Mouse (Mus musculus) MEL-GATA-1-ER (cell line): Measurements from ENCODE around the gene Mertk.
A peak's percentile ranks its signal among the peaks of the same experiment; 100 is the strongest.

Experiments
- DNase-seq: peaks from one replicate; pipeline ENCODE4 v3.0.0-alpha.2; 2012; ENCODE audit warnings: low read depth; ENCODE audit errors: extremely low read depth

Mertk gene

DNA sequence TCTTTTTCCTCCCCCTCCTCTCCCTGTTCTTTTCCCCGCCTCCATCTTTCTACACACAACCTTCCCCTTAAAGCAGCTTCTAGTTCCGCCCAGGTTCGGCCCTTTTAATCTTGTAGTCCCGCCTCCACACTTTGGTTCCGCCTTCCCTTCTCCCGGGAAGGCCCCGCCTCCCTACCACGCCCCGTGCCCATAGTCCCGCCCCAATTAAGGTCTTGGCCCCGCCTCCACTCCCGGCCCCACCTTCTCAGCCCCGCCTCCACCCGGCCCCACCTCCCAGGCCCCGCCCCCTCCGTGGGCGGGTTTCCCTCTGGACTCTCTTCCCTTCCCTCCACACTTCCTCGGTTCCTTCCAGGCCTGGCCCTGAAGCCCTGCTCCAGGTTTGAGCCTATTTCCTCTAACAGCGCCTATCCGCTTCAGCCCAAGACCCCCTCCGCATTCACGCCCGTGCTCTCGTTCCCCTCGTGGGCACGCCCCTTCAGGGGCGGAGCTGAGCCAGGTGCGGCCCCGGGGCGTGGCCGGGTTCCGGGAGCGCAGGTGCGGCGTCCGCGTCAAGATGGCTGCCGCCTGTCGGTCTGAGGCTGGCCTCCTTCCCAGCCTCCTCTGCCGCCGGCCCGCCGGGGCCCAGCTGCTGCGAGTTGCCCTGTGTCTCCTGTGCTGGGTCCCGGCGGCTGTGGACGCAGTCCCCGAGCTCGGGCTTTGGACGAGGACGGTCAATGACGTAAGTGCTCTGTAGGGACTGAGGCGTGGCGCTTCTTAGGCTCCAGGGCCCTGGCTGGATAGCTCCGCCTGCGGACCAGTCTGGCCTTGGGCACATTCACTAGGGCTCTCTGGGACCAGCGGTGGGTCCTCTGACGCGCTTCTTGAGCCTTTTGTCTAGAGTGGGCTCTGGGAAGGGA is 119.3 kb downstream of the Mertk start, which contains the start of gene Tmem87b:
Gene Tmem87b (plus strand): TSS at position 333 of the 896 bp plus-strand sequence.
- DNase-seq = peak; percentile 78

DNA sequence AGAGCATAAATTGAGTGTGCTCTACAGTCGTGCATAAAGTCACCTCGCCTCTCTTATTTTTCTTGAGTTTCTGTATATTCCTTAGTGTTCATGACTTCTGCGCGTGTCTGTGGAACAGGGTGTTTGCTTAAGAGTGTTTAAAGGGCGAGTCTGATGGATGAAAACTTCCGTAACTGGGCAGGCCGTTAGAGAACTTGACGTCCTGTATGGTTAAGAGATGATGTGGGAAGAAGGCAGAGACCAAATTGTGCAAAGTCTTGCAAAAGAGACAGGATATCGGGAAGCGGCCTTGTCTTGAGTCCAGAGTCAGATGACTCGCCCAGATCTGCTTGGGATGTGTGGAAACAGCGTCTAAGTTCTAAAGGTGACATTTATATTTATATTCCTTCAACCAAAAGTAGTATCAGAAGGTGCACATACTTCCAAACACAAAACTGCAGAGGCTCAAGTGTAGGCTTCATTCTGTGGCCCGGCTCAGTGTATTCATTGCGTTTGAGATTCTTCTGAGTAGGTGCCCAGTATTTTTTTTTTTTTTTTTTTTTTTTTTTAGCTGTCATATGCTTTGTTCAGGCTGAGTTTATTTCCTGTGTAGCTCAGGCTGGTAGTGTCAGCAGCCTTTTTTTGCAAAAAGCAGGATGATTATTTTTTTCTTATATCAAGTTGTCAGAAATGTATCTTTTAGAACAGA is 120.3 kb downstream of the Mertk start:
- DNase-seq = no peak

DNA sequence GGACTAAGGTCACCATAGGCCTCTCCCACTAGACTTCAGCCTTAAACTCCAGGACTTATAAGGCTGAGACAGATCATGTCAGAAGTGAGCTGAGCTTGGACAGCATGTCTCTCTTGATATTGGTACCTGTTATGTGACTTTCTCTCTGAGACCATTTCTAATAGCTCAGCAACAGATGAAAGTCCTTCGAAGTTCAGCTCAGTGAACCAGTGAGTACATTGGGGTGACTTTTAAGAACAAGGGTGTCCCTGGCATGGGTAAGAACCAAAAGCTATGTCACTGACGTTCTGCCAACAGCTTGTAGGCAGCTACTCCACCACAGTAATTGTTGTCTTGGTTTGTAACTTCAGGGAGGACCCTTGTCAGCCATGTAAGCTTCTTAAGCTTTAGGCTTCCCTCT is 121.9 kb downstream of the Mertk start:
- DNase-seq = no peak

DNA sequence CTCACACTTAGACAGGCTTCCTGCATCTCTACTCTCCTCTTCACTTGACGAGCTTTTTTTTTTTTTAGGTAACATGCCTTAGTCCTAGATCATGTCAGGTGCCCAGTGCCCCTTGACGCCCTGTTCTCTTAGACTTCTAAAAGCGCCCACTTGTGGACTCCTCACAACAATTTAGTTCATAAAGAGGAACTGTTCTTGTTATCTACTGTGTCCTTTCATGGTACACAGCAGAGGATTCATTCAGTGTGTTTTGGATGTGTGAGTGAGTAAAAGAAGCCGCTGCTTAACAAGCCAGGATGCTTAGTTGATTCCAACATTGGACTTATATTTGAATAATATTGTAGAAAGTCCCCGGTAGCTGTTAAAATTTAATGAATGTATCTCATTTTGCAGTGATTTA is 125.1 kb downstream of the Mertk start:
- DNase-seq = peak; percentile 50

DNA sequence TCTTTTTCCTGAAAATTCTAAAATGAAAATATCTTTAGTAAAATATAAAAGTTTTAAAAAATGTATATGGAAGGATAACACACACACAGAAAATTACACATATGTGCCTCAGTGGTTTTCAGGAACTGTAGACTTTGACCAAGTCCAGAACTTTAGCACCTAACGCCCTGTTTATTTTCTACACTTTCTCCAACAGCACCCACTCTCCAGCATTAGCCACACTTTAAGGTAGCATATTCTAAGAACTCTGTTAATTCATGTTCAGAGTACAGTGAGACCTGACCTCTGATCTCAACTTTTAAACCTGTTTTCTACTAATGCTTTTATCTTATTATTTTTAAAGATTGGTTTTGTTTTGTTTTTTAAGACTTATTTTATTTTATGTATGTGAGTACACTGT is 129.0 kb downstream of the Mertk start:
- no peak for DNase-seq

DNA sequence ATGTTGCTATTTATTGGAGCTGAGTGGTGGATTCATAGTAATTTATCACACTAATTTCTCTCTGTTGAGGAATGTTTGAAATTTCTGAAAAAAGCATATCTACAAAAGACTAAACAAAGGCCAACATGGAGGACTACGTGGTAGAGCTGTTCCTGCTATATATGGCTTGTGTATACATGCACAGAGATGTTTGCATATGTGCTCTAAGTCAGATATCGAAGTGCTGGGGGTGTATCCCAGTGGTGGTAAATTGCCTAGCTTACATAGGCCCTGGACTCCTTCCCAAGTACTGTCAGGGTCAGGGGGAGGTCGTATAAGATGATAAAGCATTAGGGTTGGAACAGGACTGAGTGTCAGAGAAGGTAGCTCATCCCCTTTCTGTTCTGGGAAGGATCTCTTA is 133.9 kb downstream of the Mertk start:
- DNase-seq = no peak

DNA sequence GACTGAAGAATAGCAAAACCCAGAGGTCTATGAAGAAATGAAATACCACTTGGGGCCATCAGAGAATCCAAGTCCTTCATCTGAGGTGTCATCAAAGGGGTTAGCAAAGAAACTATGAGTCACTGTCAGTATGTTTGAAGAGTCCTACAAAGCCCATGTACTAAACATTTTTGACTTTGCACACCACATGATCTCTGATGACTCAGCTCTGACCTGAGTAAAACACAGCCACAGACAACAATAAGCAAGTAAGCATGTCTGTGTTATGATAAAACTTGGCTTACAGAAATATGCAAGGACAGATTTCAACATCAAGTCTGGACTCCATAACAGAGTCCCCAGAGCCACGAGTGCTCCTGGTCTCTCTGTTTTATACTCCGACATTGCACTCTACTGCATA is 134.3 kb downstream of the Mertk start:
- no peak for DNase-seq

DNA sequence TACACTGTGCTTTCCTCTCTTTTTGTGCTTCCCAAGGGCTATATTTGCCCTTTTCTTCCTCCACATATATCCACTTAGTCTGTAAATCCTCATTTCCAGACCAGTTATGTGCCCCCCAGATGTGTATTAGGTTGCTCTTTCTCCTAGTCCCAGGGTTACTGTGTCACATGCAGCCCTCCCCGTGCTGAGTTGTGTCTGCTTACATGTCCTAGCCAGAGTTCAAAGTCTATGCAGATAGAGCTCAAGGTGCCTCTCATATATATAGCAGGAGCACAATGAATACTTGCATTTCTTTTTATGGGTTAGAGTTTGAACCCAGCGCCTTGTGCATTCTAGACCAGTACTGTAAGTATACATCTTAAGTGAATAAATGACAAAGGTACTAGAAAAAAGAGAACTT is 134.7 kb downstream of the Mertk start:
- DNase-seq = no peak

DNA sequence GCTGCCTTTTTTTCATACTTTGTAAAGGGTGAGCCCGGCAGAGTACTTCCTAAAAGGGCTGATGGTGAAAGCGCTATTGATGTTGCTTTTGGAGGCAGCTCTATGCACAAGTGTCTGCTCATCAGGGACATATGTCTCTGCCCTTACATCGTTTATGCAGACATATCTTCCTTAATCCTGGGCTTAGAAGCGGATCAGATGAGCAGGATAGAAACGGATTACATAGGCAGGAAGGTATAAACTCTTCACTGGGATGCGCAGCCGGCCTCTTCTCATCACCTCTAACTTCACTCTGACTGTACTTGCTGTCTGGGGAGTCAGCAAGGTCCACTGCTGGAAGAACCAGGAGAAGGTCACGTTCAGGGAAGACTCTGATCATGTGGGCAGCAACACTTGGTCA is 138.8 kb downstream of the Mertk start:
- DNase-seq = no peak

DNA sequence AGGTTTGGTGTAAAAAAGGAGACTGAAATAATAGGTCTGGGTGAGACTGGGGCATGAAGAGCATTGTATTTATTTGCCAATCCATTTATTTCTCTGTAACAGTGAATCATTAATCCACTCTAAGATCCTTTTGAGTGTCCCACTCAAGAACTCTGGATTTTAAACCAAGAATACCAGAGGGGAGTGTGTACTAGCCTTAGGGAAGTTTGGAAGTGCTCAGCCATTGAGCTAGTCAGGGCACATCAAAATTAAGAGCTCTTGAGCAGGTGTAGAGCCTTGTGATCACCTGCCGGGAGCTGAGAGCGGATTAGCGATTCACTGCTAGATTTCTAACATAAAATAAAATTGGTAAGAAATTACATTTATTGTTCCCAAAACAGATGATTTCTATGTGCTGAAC is 139.9 kb downstream of the Mertk start:
- no peak for DNase-seq

DNA sequence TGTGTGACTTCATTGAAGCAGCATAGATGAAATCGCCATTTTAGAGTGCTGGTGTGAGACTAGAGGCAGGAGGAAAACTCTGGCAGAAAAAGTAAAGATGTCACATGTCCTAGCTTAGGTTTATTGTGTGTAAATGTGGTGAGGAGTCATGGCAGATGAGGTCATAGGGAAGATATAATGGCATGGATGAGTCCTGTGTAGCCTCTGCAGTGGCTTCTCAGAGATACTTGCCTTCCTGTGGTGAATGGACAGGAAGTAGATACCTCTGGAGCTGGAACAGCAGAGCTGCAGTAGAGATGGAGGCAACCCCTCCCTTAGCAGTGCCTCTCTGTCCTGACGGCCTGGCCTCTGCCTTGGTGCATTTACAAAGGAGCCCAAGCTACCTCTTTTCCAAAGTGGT is 140.7 kb downstream of the Mertk start:
- DNase-seq = no peak

DNA sequence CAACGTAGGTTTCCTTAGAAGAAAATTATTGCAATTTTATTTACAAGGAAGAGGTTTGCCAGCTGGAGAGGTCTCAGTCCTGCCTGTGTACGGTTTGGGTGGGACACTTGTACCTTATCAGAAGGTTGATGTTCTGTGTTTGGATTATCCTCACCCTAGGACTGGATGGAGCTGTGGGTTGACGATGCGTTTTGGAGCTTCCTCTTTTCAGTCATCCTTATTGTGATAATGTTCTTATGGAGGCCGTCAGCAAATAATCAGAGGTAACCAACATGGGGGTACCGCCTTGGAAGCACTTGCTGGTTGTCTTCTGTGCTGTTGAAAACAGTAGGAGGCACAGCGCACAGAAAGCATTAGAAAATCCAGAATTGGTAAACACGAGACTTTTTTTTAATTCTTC is 143.7 kb downstream of the Mertk start:
- peak; percentile 45 for DNase-seq

DNA sequence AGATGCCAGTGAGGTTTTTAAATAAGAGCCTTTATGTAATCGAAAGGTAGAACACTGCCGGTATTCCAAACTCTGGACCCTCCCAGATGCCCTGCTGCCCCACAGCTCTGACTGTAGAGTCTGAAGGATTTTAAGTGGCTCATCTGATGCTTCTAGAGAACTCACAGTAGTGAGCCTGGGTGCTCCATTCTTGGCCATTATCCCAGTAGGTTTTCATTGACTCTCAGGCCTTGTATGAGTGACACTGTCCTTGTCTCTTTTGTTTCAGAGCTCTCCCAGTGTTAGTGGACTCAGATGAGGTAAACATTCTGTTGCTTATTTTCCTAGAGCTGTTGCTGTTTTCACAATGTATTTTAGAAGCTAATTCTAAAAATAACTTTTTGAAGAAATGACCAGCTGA is 151.3 kb downstream of the Mertk start:
- no peak for DNase-seq
